Mouse (Mus musculus): Measurements from ENCODE around the gene Gm29666. TPM values are rescaled to one million over a fixed set of nuclear protein-coding genes. Genes with fewer than 3 reads are reported as not detected.

Gene Gm29666
- total and polyA plus RNA-seq, 3 experiments: 0.36 to 0.42 TPM; not detected in 1

GRCm38 (mm10) chr15:84950053-84950452 lies 30.2 kb upstream of the Gm29666 start:
- TF ChIP-seq TAL1 (IDR thresholded peaks at IDR 0.05; ENCODE audit: low read length): no peak
- TF ChIP-seq RCOR1 (IDR thresholded peaks at IDR 0.05; ENCODE audit: low read depth, low read length): no peak
- TF ChIP-seq ZKSCAN1 (IDR thresholded peaks at IDR 0.05; ENCODE audit: low read depth, low read length): no peak
- TF ChIP-seq MXI1 (IDR thresholded peaks at IDR 0.05; ENCODE audit: low read depth, low read length): no peak
- TF ChIP-seq SIN3A (IDR thresholded peaks at IDR 0.05; ENCODE audit: low read length): no peak
- no peak for TF ChIP-seq MAFK (IDR thresholded peaks at IDR 0.05; ENCODE audit: borderline replicate concordance, low read depth, low read length)
- TF ChIP-seq POLR2A (IDR thresholded peaks at IDR 0.05; ENCODE audit: control insufficient read depth in 1 of 2, insufficient read depth in 1 of 2, low read depth in 1 of 2, low read length in 2 of 2, poor library complexity in 1 of 2): no peak
- TF ChIP-seq RAD21 (IDR thresholded peaks at IDR 0.05; ENCODE audit: low read depth, low read length): no peak
- no peak for TF ChIP-seq MAX (IDR thresholded peaks at IDR 0.05; ENCODE audit: low read length)
- TF ChIP-seq GATA1 (IDR thresholded peaks at IDR 0.05; ENCODE audit: low read depth, low read length): no peak
- TF ChIP-seq ELF1 (IDR thresholded peaks at IDR 0.05; ENCODE audit: low read depth, low read length): no peak
- TF ChIP-seq NRF1 (IDR thresholded peaks at IDR 0.05; ENCODE audit: insufficient read depth, low read depth, low read length, poor library complexity, severe bottlenecking): no peak
- no peak for TF ChIP-seq CHD1 (IDR thresholded peaks at IDR 0.05; ENCODE audit: low read depth, low read length)
- no peak for TF ChIP-seq GABPA (IDR thresholded peaks at IDR 0.05; ENCODE audit: low read depth, low read length)
- no peak for TF ChIP-seq MAZ (IDR thresholded peaks at IDR 0.05; ENCODE audit: low read depth, low read length)
- no peak for TF ChIP-seq BHLHE40 (IDR thresholded peaks at IDR 0.05; ENCODE audit: borderline replicate concordance, low read depth, low read length)
- TF ChIP-seq KAT2A (conservative IDR thresholded peaks at IDR 0.05; ENCODE audit: low read depth, low read length): no peak
- H3K4me1 ChIP-seq (ENCODE audit: control insufficient read depth in 1 of 2, insufficient read depth in 2 of 2, low read length in 2 of 2): no peaks in the 10 kb centered on the region
- H3K36me3 ChIP-seq (ENCODE audit: control insufficient read depth in 1 of 2, insufficient read depth in 2 of 2, low read length in 2 of 2): no peaks in the 10 kb centered on the region
- no peak overlapping the region for H3K9ac ChIP-seq (ENCODE audit: control insufficient read depth, low read depth, low read length, poor library complexity, severe bottlenecking)
- H3K9me3 ChIP-seq (replicated peaks; ENCODE audit: insufficient read depth, low read length): no peaks in the 10 kb centered on the region
- H3K4me3 ChIP-seq (ENCODE audit: control insufficient read depth in 1 of 2, insufficient read depth in 1 of 2, low read depth in 2 of 2, low read length in 2 of 2): no peak overlapping the region
- no peak for DNase-seq (ENCODE audit: low read depth, low spot score)
- H3K27me3 ChIP-seq (ENCODE audit: control insufficient read depth in 1 of 2, insufficient read depth in 2 of 2, low read length in 2 of 2): no peaks in the 10 kb centered on the region
- no peak overlapping the region for H3K27ac ChIP-seq (ENCODE audit: control insufficient read depth, low read depth, low read length)
- H3K79me2 ChIP-seq (ENCODE audit: control insufficient read depth, insufficient read depth, low read length, poor library complexity): no peaks in the 10 kb centered on the region

DNA sequence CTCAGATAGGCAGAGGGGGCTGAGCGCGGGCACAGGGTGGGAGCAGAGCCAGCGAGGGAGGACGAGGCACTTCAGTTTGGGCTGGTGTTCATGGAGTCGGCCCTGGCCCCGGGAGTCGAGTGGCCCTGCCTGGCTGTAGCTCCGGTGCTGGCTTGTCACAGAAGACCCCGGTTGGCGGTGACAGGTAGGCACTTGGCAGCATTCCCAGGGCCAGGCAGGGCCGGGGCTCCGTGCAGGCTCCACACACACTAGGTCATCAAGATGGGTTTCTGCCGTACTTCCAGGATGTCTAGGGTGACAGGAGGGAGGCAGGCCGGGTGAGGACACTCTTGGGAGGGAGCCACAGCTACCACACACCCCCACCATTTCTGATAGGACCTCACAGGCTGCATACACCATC lies 29.2 kb upstream of the Gm29666 start:
- H3K4me3 ChIP-seq (ENCODE audit: control insufficient read depth in 1 of 2, insufficient read depth in 1 of 2, low read depth in 2 of 2, low read length in 2 of 2): no peak overlapping the region
- H3K36me3 ChIP-seq (ENCODE audit: control insufficient read depth in 1 of 2, insufficient read depth in 2 of 2, low read length in 2 of 2): no peaks in the 10 kb centered on the region
- no peaks in the 10 kb centered on the region for H3K9me3 ChIP-seq (replicated peaks; ENCODE audit: insufficient read depth, low read length)

More for the DNA sequence above, 29.2 kb upstream of the Gm29666 start:
- no peak for TF ChIP-seq CHD1 (IDR thresholded peaks at IDR 0.05; ENCODE audit: low read depth, low read length)
- TF ChIP-seq RCOR1 (IDR thresholded peaks at IDR 0.05; ENCODE audit: low read depth, low read length): no peak
- no peak for TF ChIP-seq MAFK (IDR thresholded peaks at IDR 0.05; ENCODE audit: borderline replicate concordance, low read depth, low read length)
- no peak for TF ChIP-seq EP300 (IDR thresholded peaks at IDR 0.05; ENCODE audit: low read depth in 1 of 2, low read length in 2 of 2)
- TF ChIP-seq USF2 (IDR thresholded peaks at IDR 0.05; ENCODE audit: borderline replicate concordance in 1 of 2, insufficient read depth in 1 of 2, low read depth in 1 of 2, low read length in 2 of 2): no peak
- TF ChIP-seq ZKSCAN1 (IDR thresholded peaks at IDR 0.05; ENCODE audit: low read depth, low read length): no peak
- TF ChIP-seq RAD21 (IDR thresholded peaks at IDR 0.05; ENCODE audit: low read depth, low read length): no peak
- no peak for TF ChIP-seq MXI1 (IDR thresholded peaks at IDR 0.05; ENCODE audit: low read depth, low read length)
- TF ChIP-seq MAZ (IDR thresholded peaks at IDR 0.05; ENCODE audit: low read depth, low read length): no peak
- no peak for TF ChIP-seq ZC3H11A (IDR thresholded peaks at IDR 0.05; ENCODE audit: low read depth, low read length)
- TF ChIP-seq ETS1 (IDR thresholded peaks at IDR 0.05; ENCODE audit: low read depth, low read length): no peak
- no peak for TF ChIP-seq TBP (IDR thresholded peaks at IDR 0.05; ENCODE audit: low read depth, low read length)
- TF ChIP-seq E2F4 (IDR thresholded peaks at IDR 0.05; ENCODE audit: borderline replicate concordance, low read depth, low read length): no peak
- TF ChIP-seq POLR2AphosphoS2 (IDR thresholded peaks at IDR 0.05; ENCODE audit: low read length): no peak
- no peak for TF ChIP-seq HCFC1 (IDR thresholded peaks at IDR 0.05; ENCODE audit: low read depth, low read length)
- no peak overlapping the region for H3K9ac ChIP-seq (ENCODE audit: control insufficient read depth, low read depth, low read length, poor library complexity, severe bottlenecking)
- H3K27me3 ChIP-seq (ENCODE audit: control insufficient read depth in 1 of 2, insufficient read depth in 2 of 2, low read length in 2 of 2): no peaks in the 10 kb centered on the region
- H3K4me1 ChIP-seq (ENCODE audit: control insufficient read depth in 1 of 2, insufficient read depth in 2 of 2, low read length in 2 of 2): no peaks in the 10 kb centered on the region
- no peak overlapping the region for H3K27ac ChIP-seq (ENCODE audit: control insufficient read depth, low read depth, low read length)
- no peaks in the 10 kb centered on the region for H3K79me2 ChIP-seq (ENCODE audit: control insufficient read depth, insufficient read depth, low read length, poor library complexity)
- DNase-seq (ENCODE audit: low read depth, low spot score): no peak
